Mouse (Mus musculus): ENCODE results near the gene Zfp704. TPM values are rescaled to one million over a fixed set of nuclear protein-coding genes. Genes with fewer than 3 reads are reported as not detected.
A peak's percentile ranks its signal among the peaks of the same experiment; 100 is the strongest.

Gene Zfp704
- total RNA-seq, 2 experiments from 2014 or later: 30.1 to 34.3 TPM

DNA sequence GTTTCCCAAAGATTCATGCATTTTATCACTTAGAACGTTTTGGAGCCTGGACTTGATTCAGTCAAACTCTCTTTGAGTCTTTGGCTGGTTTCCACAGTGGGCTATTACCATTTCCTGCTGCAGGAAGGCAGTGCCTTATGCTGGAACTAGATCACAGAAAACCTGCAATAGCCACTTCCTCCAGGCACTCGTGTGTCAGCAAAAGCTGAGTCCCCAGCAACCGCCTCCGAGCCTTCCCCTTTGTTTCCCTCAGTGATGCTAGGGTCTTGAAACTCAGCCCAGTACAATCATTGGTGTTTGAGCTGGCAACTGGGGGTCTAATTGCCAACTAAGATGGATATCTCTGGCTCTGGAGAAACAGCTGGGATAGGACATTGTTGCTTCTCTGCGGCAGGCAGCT lies 207.0 kb downstream of the Zfp704 start:
- no peak for DNase-seq (ENCODE audit: low spot score in 2 of 2)
- intact Hi-C loops (cut with DNase I): loop anchor here (5.0 to 10.0 kb wide), 2 partner anchors 212 to 544 kb away; partner anchors contain the start of gene Zfp704

DNA sequence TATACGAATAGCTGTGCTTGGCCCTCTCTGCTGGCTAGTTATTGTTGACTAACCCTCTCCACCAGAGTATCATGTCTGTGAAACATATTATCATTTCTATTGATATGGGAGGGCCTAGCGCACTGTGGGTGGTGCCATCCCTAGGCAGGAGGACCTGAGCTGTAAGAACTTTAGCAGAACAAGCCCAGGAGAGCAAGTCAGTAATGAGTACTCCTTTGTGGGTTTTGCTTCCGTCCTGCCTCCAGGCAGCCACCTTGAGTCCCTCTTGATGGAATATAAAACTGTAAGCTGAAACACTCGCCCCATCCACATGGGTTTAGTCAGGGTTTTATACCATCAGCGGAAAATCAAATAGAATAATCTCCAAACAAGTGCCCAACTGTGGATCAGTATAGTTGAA lies 207.5 kb downstream of the Zfp704 start:
- intact Hi-C loops (cut with DNase I): loop anchor here (5.0 to 10.0 kb wide), 2 partner anchors 212 to 545 kb away; partner anchors contain the start of gene Zfp704
- DNase-seq (ENCODE audit: low spot score in 2 of 2): no peak

DNA sequence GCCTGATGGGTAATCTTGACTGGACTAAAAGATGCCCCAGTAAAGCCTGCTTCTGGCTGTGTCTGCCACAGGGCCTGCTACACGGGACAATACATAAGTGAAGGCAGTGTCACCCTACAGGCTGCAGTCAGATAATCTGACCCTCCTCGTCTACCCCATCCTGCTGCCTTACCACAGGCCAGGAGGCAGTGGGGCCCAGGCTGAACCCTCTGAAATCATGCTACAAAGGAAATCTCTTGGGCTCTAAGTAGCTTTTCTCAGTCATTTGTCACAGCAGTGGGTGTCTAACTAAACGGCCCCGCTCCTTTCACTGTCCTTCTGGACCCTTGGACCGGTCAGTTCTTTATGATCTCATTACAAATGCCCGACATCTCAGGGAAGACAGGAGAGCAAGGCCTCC lies 208.2 kb downstream of the Zfp704 start:
- no peak for DNase-seq (ENCODE audit: low spot score in 2 of 2)
- intact Hi-C loops (cut with DNase I): loop anchor here (2.0 to 10.0 kb wide), 3 partner anchors 65 to 546 kb away; partner anchors contain the start of gene Zfp704

GRCm38 (mm10) chr3:9400886-9401221 lies 209.0 kb downstream of the Zfp704 start:
- no peak for DNase-seq (ENCODE audit: low spot score in 2 of 2)
- intact Hi-C loops (cut with DNase I): loop anchor here (1.0 to 10.0 kb wide), 4 partner anchors 66 to 546 kb away; partner anchors contain the start of gene Zfp704

GRCm38 (mm10) chr3:9400201-9400885 lies 209.5 kb downstream of the Zfp704 start:
- DNase-seq (ENCODE audit: low spot score in 2 of 2): peak in 1 of 2 experiments; percentile 11
- intact Hi-C loops (cut with DNase I): loop anchor here (1.0 to 10.0 kb wide), 4 partner anchors 66 to 547 kb away; partner anchors contain the start of gene Zfp704

DNA sequence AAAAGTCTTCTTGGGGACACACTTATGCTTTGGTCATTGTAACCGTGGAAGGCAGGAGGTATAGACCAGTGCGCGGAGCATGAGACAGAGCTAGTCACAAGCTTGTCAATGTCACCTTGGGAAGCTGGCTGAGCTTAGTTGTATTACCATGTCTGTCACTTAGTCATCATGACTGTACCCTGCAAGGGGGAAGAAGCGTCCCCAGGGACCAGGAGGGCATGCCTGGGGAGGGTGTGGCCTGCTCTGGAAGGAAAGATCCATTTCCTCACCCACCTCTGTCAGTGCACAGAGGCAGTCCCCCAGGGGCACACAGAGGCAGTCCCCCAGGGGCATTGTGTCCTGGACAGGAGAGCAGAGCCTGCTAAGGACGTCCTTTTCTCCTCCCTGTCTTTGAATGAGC lies 211.6 kb downstream of the Zfp704 start:
- DNase-seq (ENCODE audit: low spot score in 2 of 2): no peak

More for the DNA sequence above, 211.6 kb downstream of the Zfp704 start:
- intact Hi-C loops (cut with DNase I): loop anchor here (10.0 kb wide), 1 partner anchor 323 kb away; no protein-coding TSS in a partner anchor

All from left cerebral cortex, postnatal 36 days (tissue).